Mouse (Mus musculus): Measurements from ENCODE around the gene Hsf5. TPM values are rescaled to one million over a fixed set of nuclear protein-coding genes. Genes with fewer than 3 reads are reported as not detected.

Gene Hsf5
- polyA plus RNA-seq, 1 experiment: 0.02 TPM

DNA sequence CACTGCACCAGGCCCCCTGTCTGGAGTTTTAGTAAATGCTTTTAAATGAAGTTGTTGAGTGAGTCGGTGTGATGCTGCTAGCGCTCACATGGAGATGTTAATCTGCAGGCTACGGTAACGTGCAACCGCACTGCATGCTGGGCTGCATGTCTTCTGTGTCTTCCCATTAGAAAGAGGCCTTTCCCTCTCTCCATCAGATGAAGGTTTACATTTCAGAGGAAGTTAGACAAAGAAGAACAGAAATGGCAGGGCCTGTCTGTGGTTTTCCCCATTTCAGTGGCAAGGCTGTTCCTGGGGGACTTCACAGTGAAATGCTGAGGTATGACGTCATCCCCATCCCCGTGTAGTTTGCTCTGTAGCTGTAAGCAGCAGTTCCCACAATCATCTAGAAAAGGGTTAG lies 69.4 kb downstream of the Hsf5 start:
- Histone ChIP-seq H3ac (ENCODE audit: control insufficient read depth, insufficient read length, low read depth) (no peak overlapping the region), H3K27me3 (ENCODE audit: control insufficient read depth, insufficient read depth, insufficient read length) (peaks cover 53% of the 10 kb centered on the region), H3K79me3 (ENCODE audit: low read depth) (no peaks in the 10 kb centered on the region), H3K4me3 (ENCODE audit: insufficient read depth, poor library complexity, severe bottlenecking) (no peak overlapping the region), H3K79me2 (ENCODE audit: control insufficient read depth, insufficient read depth) (no peaks in the 10 kb centered on the region), H3K36me3 (ENCODE audit: control insufficient read depth, insufficient read depth) (no peaks in the 10 kb centered on the region)
- no peak for TF ChIP-seq USF1 (IDR thresholded peaks at IDR 0.05; ENCODE audit: low read depth)
- TF ChIP-seq CTCF (IDR thresholded peaks at IDR 0.05; ENCODE audit: control insufficient read depth, insufficient read depth, insufficient read length): no peak
- TF ChIP-seq CEBPB (IDR thresholded peaks at IDR 0.05; ENCODE audit: low read depth): no peak
- no peak for TF ChIP-seq MAX (IDR thresholded peaks at IDR 0.05)
- TF ChIP-seq MYOD1 (IDR thresholded peaks at IDR 0.05; ENCODE audit: control insufficient read depth, insufficient read length, low read depth): no peak
- TF ChIP-seq MYOG (IDR thresholded peaks at IDR 0.05; ENCODE audit: control insufficient read depth, extremely low read depth, insufficient read length): no peak

DNA sequence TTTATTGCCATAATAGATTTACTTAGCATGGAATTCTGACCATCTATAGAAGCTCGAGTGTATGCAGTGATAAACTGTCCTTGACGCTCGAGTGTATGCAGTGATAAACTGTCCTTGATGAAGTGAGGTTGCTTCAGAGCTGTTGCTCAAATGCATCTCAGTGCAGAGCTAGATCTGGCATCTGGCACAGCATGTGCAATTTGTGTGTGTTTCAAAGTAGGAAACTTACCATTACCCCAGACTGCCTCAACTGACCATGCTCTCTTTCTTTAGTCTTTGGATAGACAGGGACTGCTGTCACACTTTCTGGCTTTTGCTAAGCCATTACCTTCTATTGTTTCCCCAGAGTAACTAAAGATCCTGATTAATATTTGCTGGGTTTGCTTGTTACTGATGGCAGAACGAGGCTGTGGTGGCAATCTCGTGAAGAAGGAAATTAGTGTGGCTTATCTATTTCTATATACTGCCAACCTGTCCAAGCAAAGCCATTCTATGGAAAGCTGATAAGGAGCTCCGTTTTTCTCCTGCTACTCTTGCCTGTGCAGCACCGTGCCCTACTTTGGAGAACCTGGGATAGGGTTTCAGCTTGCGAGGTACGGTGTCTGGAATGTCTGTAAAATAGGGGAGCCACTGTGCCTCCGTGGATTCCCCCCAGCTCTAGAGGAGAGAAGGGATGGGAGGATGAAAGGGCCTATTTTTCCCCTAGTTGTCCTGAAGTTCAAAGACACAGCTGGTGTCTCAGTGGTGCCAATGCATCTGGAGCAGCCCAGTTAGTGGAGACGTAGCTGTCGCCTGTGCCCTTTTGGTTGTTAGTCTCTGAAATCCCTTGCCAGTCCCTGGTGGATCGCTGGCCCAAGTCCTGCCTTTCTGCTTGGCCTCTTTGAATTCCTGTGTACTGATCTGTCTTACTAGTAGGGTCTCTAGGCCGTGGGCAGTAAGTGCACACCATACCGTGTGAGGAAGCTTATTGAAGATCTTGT lies 70.6 kb downstream of the Hsf5 start:
- TF ChIP-seq MYOD1 (IDR thresholded peaks at IDR 0.05; ENCODE audit: control insufficient read depth, insufficient read length, low read depth): no peak
- TF ChIP-seq MAX (IDR thresholded peaks at IDR 0.05): no peak
- TF ChIP-seq CTCF (IDR thresholded peaks at IDR 0.05; ENCODE audit: control insufficient read depth, insufficient read depth, insufficient read length): no peak
- TF ChIP-seq CEBPB (IDR thresholded peaks at IDR 0.05; ENCODE audit: low read depth): no peak
- no peak for TF ChIP-seq USF1 (IDR thresholded peaks at IDR 0.05; ENCODE audit: low read depth)
- no peak for TF ChIP-seq FOSL1 (IDR thresholded peaks at IDR 0.05; ENCODE audit: insufficient read depth, low read length, poor library complexity, severe bottlenecking)
- no peak for TF ChIP-seq MYOG (IDR thresholded peaks at IDR 0.05; ENCODE audit: control insufficient read depth, extremely low read depth, insufficient read length)
- H3K79me3 ChIP-seq (ENCODE audit: low read depth): no peaks in the 10 kb centered on the region
- H3K4me3 ChIP-seq (ENCODE audit: insufficient read depth, poor library complexity, severe bottlenecking): no peak overlapping the region
- no peaks in the 10 kb centered on the region for H3K36me3 ChIP-seq (ENCODE audit: control insufficient read depth, insufficient read depth)
- H3ac ChIP-seq (ENCODE audit: control insufficient read depth, insufficient read length, low read depth): no peak overlapping the region
- H3K79me2 ChIP-seq (ENCODE audit: control insufficient read depth, insufficient read depth): no peaks in the 10 kb centered on the region
- H3K27me3 ChIP-seq (ENCODE audit: control insufficient read depth, insufficient read depth, insufficient read length): peaks cover 53% of the 10 kb centered on the region

DNA sequence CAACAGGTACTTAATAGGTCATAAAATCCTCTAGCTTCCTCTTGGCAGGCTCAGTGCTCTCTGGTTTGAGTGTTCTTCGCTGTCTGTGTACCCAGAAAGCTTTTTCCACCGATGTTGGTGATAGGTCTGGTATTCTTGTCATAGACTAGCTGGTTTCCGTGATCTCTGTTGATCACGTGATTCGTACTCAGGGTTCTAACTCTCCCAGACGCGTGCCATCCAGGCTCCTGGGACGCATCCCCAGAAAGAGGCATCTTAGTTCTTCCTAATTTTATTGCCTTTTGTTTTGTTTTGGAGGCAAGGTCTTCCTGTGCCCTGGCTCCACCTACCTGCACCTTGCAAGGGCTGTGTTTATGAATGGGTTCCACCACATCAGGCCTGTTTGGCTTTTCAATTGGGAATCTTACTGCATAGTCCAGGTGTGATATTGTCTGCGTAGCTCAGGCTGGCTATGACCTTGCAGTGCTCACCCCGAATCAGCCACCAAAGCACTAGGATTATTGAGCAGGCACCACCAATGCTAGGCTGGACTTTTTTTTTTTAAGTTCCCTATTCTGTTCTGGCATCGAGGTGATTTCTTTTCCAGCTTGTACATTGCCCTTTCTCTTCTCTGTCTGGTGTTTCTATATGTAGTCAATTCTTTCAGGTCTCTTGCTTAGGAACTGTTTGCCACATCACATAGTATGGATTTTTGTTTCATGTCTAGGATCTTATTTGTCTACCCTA lies 71.7 kb downstream of the Hsf5 start:
- no peak overlapping the region for H3K4me3 ChIP-seq (ENCODE audit: insufficient read depth, poor library complexity, severe bottlenecking)
- H3K36me3 ChIP-seq (ENCODE audit: control insufficient read depth, insufficient read depth): no peaks in the 10 kb centered on the region
- H3K79me2 ChIP-seq (ENCODE audit: control insufficient read depth, insufficient read depth): no peaks in the 10 kb centered on the region
- H3K79me3 ChIP-seq (ENCODE audit: low read depth): no peaks in the 10 kb centered on the region
- peaks cover 48% of the 10 kb centered on the region for H3K27me3 ChIP-seq (ENCODE audit: control insufficient read depth, insufficient read depth, insufficient read length)
- H3ac ChIP-seq (ENCODE audit: control insufficient read depth, insufficient read length, low read depth): no peak overlapping the region
- TF ChIP-seq MYOD1 (IDR thresholded peaks at IDR 0.05; ENCODE audit: control insufficient read depth, insufficient read length, low read depth) (no peak), CTCF (IDR thresholded peaks at IDR 0.05; ENCODE audit: control insufficient read depth, insufficient read depth, insufficient read length) (no peak), MYOG (IDR thresholded peaks at IDR 0.05; ENCODE audit: control insufficient read depth, extremely low read depth, insufficient read length) (no peak), MAX (IDR thresholded peaks at IDR 0.05) (no peak), USF1 (IDR thresholded peaks at IDR 0.05; ENCODE audit: low read depth) (no peak), CEBPB (IDR thresholded peaks at IDR 0.05; ENCODE audit: low read depth) (no peak), FOSL1 (IDR thresholded peaks at IDR 0.05; ENCODE audit: insufficient read depth, low read length, poor library complexity, severe bottlenecking) (no peak)

DNA sequence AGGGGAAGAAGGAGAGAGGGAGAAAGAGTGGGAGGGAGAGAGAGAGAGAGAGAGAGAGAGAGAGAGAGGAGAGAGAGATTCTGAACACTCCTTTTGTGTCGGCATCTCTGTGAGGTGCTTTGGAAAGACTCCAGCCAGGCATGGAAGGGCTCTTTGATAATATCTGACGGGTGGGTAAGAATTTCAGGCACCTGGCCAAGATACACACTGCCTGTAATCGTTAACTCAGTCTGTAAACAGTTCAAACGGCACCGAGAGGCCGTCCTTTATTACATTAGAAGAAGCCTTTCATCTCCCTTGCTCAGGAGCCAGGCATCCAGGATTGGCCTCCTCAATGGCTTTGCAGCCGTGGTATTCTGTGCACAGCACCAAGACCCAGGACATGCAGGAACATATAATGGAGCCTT lies 72.4 kb downstream of the Hsf5 start:
- TF ChIP-seq MYOD1 (IDR thresholded peaks at IDR 0.05; ENCODE audit: control insufficient read depth, insufficient read length, low read depth): no peak
- TF ChIP-seq MYOG (IDR thresholded peaks at IDR 0.05; ENCODE audit: control insufficient read depth, extremely low read depth, insufficient read length): no peak
- TF ChIP-seq MAX (IDR thresholded peaks at IDR 0.05): no peak
- TF ChIP-seq USF1 (IDR thresholded peaks at IDR 0.05; ENCODE audit: low read depth): no peak
- peaks cover 53% of the 10 kb centered on the region for H3K27me3 ChIP-seq (ENCODE audit: control insufficient read depth, insufficient read depth, insufficient read length)
- no peak overlapping the region for H3K4me3 ChIP-seq (ENCODE audit: insufficient read depth, poor library complexity, severe bottlenecking)
- no peaks in the 10 kb centered on the region for H3K79me3 ChIP-seq (ENCODE audit: low read depth)
- H3K36me3 ChIP-seq (ENCODE audit: control insufficient read depth, insufficient read depth): no peaks in the 10 kb centered on the region
- H3ac ChIP-seq (ENCODE audit: control insufficient read depth, insufficient read length, low read depth): no peak overlapping the region
- no peaks in the 10 kb centered on the region for H3K79me2 ChIP-seq (ENCODE audit: control insufficient read depth, insufficient read depth)

DNA sequence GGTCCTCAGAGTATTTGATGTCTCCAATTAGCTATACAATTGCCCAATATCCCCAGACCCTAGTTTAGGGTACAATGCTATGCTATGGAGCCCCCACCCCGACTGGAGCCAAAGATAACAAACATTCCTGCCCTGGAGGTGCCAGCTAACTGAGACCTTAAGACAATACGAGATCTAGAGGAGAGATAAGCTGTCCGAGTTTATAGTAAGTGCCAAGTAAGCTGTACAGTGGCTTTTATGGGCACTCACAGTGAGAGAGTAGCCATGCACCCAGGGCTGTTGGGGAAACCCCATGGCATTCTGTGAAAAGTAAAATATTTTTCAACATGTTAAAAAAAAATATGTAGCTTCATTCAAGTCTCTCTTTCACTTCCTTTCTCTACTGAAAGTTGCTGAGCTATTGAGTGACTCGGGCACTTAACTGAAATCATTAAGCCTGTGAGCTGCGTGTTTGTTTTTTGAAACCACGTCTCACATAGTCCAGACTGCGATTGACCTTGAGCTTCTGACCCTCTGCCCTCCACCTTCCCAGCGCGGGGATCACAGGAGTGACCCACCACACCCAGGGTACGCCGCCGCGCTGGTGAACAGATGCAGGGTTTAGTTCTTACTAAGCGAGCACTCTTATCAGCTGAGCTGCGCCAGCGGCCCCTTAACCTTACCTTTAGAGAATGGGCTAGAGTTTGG lies 73.2 kb downstream of the Hsf5 start:
- TF ChIP-seq CEBPB (IDR thresholded peaks at IDR 0.05; ENCODE audit: low read depth) (no peak), MAX (IDR thresholded peaks at IDR 0.05) (no peak), FOSL1 (IDR thresholded peaks at IDR 0.05; ENCODE audit: insufficient read depth, low read length, poor library complexity, severe bottlenecking) (no peak), CTCF (IDR thresholded peaks at IDR 0.05; ENCODE audit: control insufficient read depth, insufficient read depth, insufficient read length) (no peak), MYOG (IDR thresholded peaks at IDR 0.05; ENCODE audit: control insufficient read depth, extremely low read depth, insufficient read length) (no peak), MYOD1 (IDR thresholded peaks at IDR 0.05; ENCODE audit: control insufficient read depth, insufficient read length, low read depth) (no peak), USF1 (IDR thresholded peaks at IDR 0.05; ENCODE audit: low read depth) (no peak)
- Histone ChIP-seq H3ac (ENCODE audit: control insufficient read depth, insufficient read length, low read depth) (no peak overlapping the region), H3K27me3 (ENCODE audit: control insufficient read depth, insufficient read depth, insufficient read length) (peaks cover 56% of the 10 kb centered on the region), H3K79me2 (ENCODE audit: control insufficient read depth, insufficient read depth) (no peaks in the 10 kb centered on the region), H3K79me3 (ENCODE audit: low read depth) (no peaks in the 10 kb centered on the region), H3K4me3 (ENCODE audit: insufficient read depth, poor library complexity, severe bottlenecking) (no peak overlapping the region), H3K36me3 (ENCODE audit: control insufficient read depth, insufficient read depth) (no peaks in the 10 kb centered on the region)
